Mouse (Mus musculus) layer of hippocampus, adult 2 months (tissue): ENCODE data around the gene Dab2ip. TPM values are rescaled to one million over a fixed set of nuclear protein-coding genes. Genes with fewer than 3 reads are reported as not detected.

Source experiments
- DNase-seq, 2 experiments: peaks; one replicate each; pipeline ENCODE4 v3.0.0; 2022; ENCODE audit warnings: low spot score in 2 of 2
- H3K27ac ChIP-seq: fragments of 200-600 bp; 2 replicates; pipeline ENCODE4 v1.8.1; 2022
- H3K4me3 ChIP-seq: fragments of 200-600 bp; 2 replicates; pipeline ENCODE4 v1.8.1; 2022; ENCODE audit warnings: mild to moderate bottlenecking
- CTCF ChIP-seq: fragments of 200-600 bp; conservative IDR thresholded peaks from 2 replicates; pipeline ENCODE4 v1.8.1; 2022; ENCODE audit warnings: antibody characterized with exemption, mild to moderate bottlenecking, moderate library complexity
- total RNA-seq, 2 experiments: library from RNA; stranded (reverse); gene quantifications; 2 replicates each; pipeline ENCODE4 v1.2.3; 2021

Gene Dab2ip
- total RNA-seq, 2 experiments from 2014 or later: 96.3 to 103 TPM

- H3K27ac ChIP-seq: no peak overlapping the region
- peak; percentile 76 to 89 for DNase-seq
- peak; percentile 98 for TF ChIP-seq CTCF
- no peak overlapping the region for H3K4me3 ChIP-seq
These were observed 18.6 kb upstream of the Dab2ip start for GRCm38 (mm10) chr2:35539276-35539972.

- Histone ChIP-seq H3K4me3 (no peak overlapping the region), H3K27ac (no peak overlapping the region)
- DNase-seq: no peak
- TF ChIP-seq CTCF: no peak
These were observed 17.3 kb upstream of the Dab2ip start for GRCm38 (mm10) chr2:35540798-35541197.

- Histone ChIP-seq H3K27ac (no peak overlapping the region), H3K4me3 (no peak overlapping the region)
- peak; percentile 99 for TF ChIP-seq CTCF
- DNase-seq: peak; percentile 63 to 79
These were observed 13.3 kb upstream of the Dab2ip start for GRCm38 (mm10) chr2:35544717-35545116.

- no peak overlapping the region for H3K4me3 ChIP-seq
- no peak for DNase-seq
- H3K27ac ChIP-seq: no peak overlapping the region
- TF ChIP-seq CTCF: no peak
These were observed 12.9 kb upstream of the Dab2ip start for GRCm38 (mm10) chr2:35545125-35545590.

GRCm38 (mm10) chr2:35546462-35546861, 11.6 kb upstream of the Dab2ip start:
- H3K27ac ChIP-seq: no peak overlapping the region
- TF ChIP-seq CTCF: no peak
- no peak overlapping the region for H3K4me3 ChIP-seq
- no peak for DNase-seq

- H3K27ac ChIP-seq: no peak overlapping the region
- no peak overlapping the region for H3K4me3 ChIP-seq
- TF ChIP-seq CTCF: no peak
- DNase-seq: no peak
These were observed 8.9 kb upstream of the Dab2ip start for GRCm38 (mm10) chr2:35549191-35549590.

- H3K27ac ChIP-seq: no peak overlapping the region
- no peak overlapping the region for H3K4me3 ChIP-seq
- TF ChIP-seq CTCF: no peak
- DNase-seq: no peak
These were observed 8.0 kb upstream of the Dab2ip start for GRCm38 (mm10) chr2:35550097-35550496.

GRCm38 (mm10) chr2:35556918-35557486, 1.1 kb upstream of the Dab2ip start:
- no peak for TF ChIP-seq CTCF
- peak overlapping the region; percentile 94 for H3K27ac ChIP-seq
- no peak for DNase-seq
- H3K4me3 ChIP-seq: peak overlapping the region; percentile 61; the same call in 1 of the 2 replicates

GRCm38 (mm10) chr2:35558826-35559550, 922 bp downstream of the Dab2ip start:
- H3K4me3 ChIP-seq: peak overlapping the region; percentile 61

GRCm38 (mm10) chr2:35559551-35559835, 1.4 kb downstream of the Dab2ip start:
- Histone ChIP-seq H3K27ac (peak overlapping the region; percentile 94; the same call in 1 of the 2 replicates), H3K4me3 (peak overlapping the region; percentile 61)
- no peak for TF ChIP-seq CTCF
- DNase-seq: no peak

More at GRCm38 (mm10) chr2:35558826-35559550, 922 bp downstream of the Dab2ip start:
- no peak for DNase-seq
- peak overlapping the region; percentile 94 for H3K27ac ChIP-seq
- TF ChIP-seq CTCF: no peak

GRCm38 (mm10) chr2:35563722-35564121, 5.7 kb downstream of the Dab2ip start:
- DNase-seq: no peak
- no peak overlapping the region for H3K27ac ChIP-seq
- TF ChIP-seq CTCF: no peak
- H3K4me3 ChIP-seq: no peak overlapping the region

GRCm38 (mm10) chr2:35565051-35565836, 7.2 kb downstream of the Dab2ip start:
- Histone ChIP-seq H3K4me3 (no peak overlapping the region), H3K27ac (no peak overlapping the region)

More at GRCm38 (mm10) chr2:35565051-35565836, 7.2 kb downstream of the Dab2ip start:
- DNase-seq: no peak
- TF ChIP-seq CTCF: no peak
